Mouse (Mus musculus) heart, adult 10 weeks (tissue): ENCODE data around the gene Mettl11b. TPM values are rescaled to one million over a fixed set of nuclear protein-coding genes. Genes with fewer than 3 reads are reported as not detected.

Experiments
- polyA plus RNA-seq: library from polyadenylated mRNA; stranded (reverse); fragments of 350-450 nt; fragmentation: Illumina TruSeq; extraction: RNeasy Lipid Tissue Mini Kit (QIAGEN cat#74804); gene quantifications from one replicate; pipeline ENCODE4 v1.2.3, GENCODE M21; 2014; ENCODE audit warnings: low read depth, low replicate concordance

Gene Mettl11b
- 1.4 TPM for polyA plus RNA-seq

DNA sequence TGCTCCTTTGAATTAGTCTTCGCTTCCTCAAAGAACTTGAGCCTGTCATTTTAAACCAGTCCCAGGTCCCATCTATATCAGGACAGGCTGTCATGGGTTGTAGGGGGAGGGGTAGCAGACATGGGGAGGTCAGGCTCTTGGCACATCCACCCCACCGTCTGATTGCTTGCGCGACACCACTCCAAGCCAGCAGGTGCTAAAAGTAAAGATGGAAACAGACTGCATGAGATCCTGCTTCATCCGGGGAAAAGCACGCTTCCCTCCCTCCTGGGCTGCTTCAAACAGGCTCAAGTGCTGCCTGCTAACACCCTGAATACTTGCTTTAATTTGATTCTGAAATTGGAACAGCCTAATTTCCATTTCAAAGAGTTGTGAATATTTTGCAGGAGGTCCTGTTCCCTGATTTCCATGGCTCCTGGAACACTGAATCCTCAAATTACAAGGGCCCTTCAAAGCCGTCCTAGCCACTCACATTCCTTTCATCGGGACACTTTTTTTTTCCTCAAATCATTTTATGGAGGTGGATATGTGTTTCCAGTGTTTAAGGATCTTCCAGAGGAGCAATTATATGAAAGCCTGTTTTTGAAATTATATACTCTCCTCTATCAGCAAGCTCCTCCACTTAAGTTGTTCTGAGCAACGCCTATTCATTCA is at the start of gene Mettl11b:
Mettl11b (minus strand) TSS at position 127 of the 654 bp plus-strand sequence.

Other genes starting within 250 kb of the Mettl11b start
- 21.4 TPM for gene Kifap3, start 54.4 kb upstream of the Mettl11b start, polyA plus RNA-seq
- 8.3 TPM for gene Scyl3, start 203.9 kb upstream of the Mettl11b start, polyA plus RNA-seq